Mouse (Mus musculus): ENCODE data around the gene Gltp. TPM values are rescaled to one million over a fixed set of nuclear protein-coding genes. Genes with fewer than 3 reads are reported as not detected.

Gltp gene
- polyA plus RNA-seq, 1 experiment = 327 TPM

DNA sequence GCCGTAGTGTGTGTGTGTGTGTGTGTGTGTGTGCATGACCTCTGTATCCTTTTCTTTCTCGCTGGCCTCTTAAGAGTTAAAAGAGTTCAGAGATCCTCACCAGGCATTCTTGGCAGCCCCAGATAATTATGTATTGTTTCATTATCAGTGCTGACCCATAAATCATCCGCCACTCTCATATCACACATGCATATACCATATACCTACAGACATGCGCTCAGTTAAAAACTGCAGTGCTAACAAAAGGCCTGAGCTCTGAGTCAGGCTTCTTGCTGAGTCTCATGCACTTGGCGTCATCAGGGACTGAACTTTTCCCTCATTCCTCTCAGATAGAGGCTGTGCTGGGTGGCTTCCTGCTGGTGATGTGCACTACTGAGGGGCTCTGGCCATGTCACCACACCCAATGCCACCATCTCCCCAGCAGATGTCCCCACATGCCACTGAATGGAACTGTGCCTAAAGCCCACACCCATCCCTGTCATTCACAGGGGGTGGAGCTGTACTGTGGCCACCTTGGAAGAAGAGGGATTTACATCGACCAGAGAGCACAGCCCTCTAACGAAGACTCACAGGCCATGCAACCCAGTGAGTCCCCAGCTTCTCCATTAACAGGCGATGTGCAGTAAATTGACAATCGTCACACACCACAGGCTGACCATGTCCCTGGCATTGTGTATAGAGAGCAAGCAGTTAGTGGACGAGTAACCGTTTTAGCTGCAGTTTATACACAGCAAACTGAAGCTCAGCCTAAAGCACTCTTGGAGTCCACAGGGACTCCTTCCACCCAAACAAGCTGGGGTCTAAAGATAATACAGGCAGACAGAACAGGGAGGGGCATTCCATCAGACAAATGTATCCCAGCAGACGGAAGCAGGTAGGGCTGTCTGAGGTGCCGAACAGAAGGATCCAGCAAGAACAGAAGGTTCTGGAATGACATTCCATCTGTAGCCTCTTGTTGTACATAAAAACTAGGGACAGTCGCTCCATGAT is 11.9 kb upstream of the Gltp start:
- no peak overlapping the region for H3K27ac ChIP-seq (ENCODE audit: insufficient read depth, low read depth, low read length)
- H3K27me3 ChIP-seq (ENCODE audit: control insufficient read depth, insufficient read depth, low read length) = no peaks in the 10 kb centered on the region
- WGBS = 48% methylated on average over 14 of the region's 14 CpGs
- H3K36me3 ChIP-seq (ENCODE audit: control insufficient read depth, insufficient read depth, low read length) = no peaks in the 10 kb centered on the region
- TF ChIP-seq CTCF (IDR thresholded peaks at IDR 0.05; ENCODE audit: extremely low read depth, insufficient read length, insufficient replicate concordance, low read depth, low read length) (peak; percentile 40; the same call in 1 of the 2 replicates), POLR2A (IDR thresholded peaks at IDR 0.05; ENCODE audit: low read depth, low read length) (no peak)
- no peak overlapping the region for H3K4me3 ChIP-seq (ENCODE audit: low read depth, low read length)
- no peaks in the 10 kb centered on the region for H3K4me1 ChIP-seq (ENCODE audit: control insufficient read depth, insufficient read depth, insufficient read length, low read length)

GRCm38 (mm10) chr5:114699015-114699414 is 8.2 kb upstream of the Gltp start:
- Histone ChIP-seq H3K27ac (ENCODE audit: insufficient read depth, low read depth, low read length) (no peak overlapping the region), H3K36me3 (ENCODE audit: control insufficient read depth, insufficient read depth, low read length) (no peaks in the 10 kb centered on the region), H3K4me1 (ENCODE audit: control insufficient read depth, insufficient read depth, insufficient read length, low read length) (no peaks in the 10 kb centered on the region), H3K27me3 (ENCODE audit: control insufficient read depth, insufficient read depth, low read length) (no peaks in the 10 kb centered on the region), H3K4me3 (ENCODE audit: low read depth, low read length) (no peak overlapping the region)
- TF ChIP-seq CTCF (IDR thresholded peaks at IDR 0.05; ENCODE audit: extremely low read depth, insufficient read length, insufficient replicate concordance, low read depth, low read length) (no peak), POLR2A (IDR thresholded peaks at IDR 0.05; ENCODE audit: low read depth, low read length) (no peak)
- WGBS = 33% methylated on average over 7 of the region's 7 CpGs

DNA sequence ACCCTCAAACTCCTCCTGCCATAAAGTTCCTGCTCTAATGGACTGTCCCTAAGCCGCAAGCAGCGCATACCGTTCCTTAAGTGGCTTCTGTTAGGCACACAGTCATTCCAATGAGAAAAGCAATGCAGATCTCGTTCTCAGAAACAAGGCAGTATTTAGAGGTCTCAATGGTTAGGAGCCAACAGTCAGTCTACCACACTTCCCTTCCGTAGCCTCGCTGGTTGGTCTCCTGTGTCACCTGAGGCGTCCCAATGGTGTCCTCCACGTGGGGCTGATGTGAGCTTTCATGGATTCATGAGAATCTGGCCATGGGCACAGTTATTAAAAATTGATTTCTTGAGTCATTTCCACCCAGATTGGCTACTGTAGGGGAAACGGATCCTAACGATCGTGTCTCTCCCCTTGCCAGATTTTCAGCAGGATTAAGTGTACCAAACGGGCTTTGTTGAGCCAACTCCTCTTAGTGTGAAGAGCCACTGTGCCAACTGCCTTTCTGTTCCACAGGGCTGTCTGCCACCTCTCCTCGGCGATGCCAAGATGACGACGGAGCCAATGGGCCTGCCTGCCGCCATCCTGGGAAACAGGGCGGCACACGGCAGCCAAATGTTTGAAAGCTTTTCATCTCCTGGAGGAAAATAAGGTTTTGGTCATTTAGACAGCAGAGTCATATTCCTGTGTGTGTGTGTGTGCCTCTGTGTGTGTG is 7.4 kb upstream of the Gltp start:
- WGBS = 84% methylated on average over 19 of the region's 19 CpGs
- no peaks in the 10 kb centered on the region for H3K27me3 ChIP-seq (ENCODE audit: control insufficient read depth, insufficient read depth, low read length)
- H3K4me3 ChIP-seq (ENCODE audit: low read depth, low read length) = no peak overlapping the region
- H3K4me1 ChIP-seq (ENCODE audit: control insufficient read depth, insufficient read depth, insufficient read length, low read length) = no peaks in the 10 kb centered on the region
- H3K36me3 ChIP-seq (ENCODE audit: control insufficient read depth, insufficient read depth, low read length) = no peaks in the 10 kb centered on the region
- no peak overlapping the region for H3K27ac ChIP-seq (ENCODE audit: insufficient read depth, low read depth, low read length)
- TF ChIP-seq CTCF (IDR thresholded peaks at IDR 0.05; ENCODE audit: extremely low read depth, insufficient read length, insufficient replicate concordance, low read depth, low read length) (no peak), POLR2A (IDR thresholded peaks at IDR 0.05; ENCODE audit: low read depth, low read length) (no peak)

- Histone ChIP-seq H3K27ac (ENCODE audit: insufficient read depth, low read depth, low read length) (no peak overlapping the region), H3K36me3 (ENCODE audit: control insufficient read depth, insufficient read depth, low read length) (no peaks in the 10 kb centered on the region), H3K4me3 (ENCODE audit: low read depth, low read length) (no peak overlapping the region), H3K4me1 (ENCODE audit: control insufficient read depth, insufficient read depth, insufficient read length, low read length) (no peaks in the 10 kb centered on the region), H3K27me3 (ENCODE audit: control insufficient read depth, insufficient read depth, low read length) (no peaks in the 10 kb centered on the region)
- 75% methylated on average over 17 of the region's 17 CpGs for WGBS
- TF ChIP-seq CTCF (IDR thresholded peaks at IDR 0.05; ENCODE audit: extremely low read depth, insufficient read length, insufficient replicate concordance, low read depth, low read length) (no peak), POLR2A (IDR thresholded peaks at IDR 0.05; ENCODE audit: low read depth, low read length) (no peak)
Observed at GRCm38 (mm10) chr5:114696939-114697338, 6.2 kb upstream of the Gltp start.

- H3K36me3 ChIP-seq (ENCODE audit: control insufficient read depth, insufficient read depth, low read length) = no peaks in the 10 kb centered on the region
- TF ChIP-seq CTCF (IDR thresholded peaks at IDR 0.05; ENCODE audit: extremely low read depth, insufficient read length, insufficient replicate concordance, low read depth, low read length) = no peak
- TF ChIP-seq POLR2A (IDR thresholded peaks at IDR 0.05; ENCODE audit: low read depth, low read length) = no peak
- peaks cover 2% of the 10 kb centered on the region for H3K4me1 ChIP-seq (ENCODE audit: control insufficient read depth, insufficient read depth, insufficient read length, low read length)
- H3K27me3 ChIP-seq (ENCODE audit: control insufficient read depth, insufficient read depth, low read length) = no peaks in the 10 kb centered on the region
- WGBS = 60% methylated on average over 5 of the region's 5 CpGs
- no peak overlapping the region for H3K27ac ChIP-seq (ENCODE audit: insufficient read depth, low read depth, low read length)
- H3K4me3 ChIP-seq (ENCODE audit: low read depth, low read length) = no peak overlapping the region
Observed at GRCm38 (mm10) chr5:114695775-114696174, 5.0 kb upstream of the Gltp start.

DNA sequence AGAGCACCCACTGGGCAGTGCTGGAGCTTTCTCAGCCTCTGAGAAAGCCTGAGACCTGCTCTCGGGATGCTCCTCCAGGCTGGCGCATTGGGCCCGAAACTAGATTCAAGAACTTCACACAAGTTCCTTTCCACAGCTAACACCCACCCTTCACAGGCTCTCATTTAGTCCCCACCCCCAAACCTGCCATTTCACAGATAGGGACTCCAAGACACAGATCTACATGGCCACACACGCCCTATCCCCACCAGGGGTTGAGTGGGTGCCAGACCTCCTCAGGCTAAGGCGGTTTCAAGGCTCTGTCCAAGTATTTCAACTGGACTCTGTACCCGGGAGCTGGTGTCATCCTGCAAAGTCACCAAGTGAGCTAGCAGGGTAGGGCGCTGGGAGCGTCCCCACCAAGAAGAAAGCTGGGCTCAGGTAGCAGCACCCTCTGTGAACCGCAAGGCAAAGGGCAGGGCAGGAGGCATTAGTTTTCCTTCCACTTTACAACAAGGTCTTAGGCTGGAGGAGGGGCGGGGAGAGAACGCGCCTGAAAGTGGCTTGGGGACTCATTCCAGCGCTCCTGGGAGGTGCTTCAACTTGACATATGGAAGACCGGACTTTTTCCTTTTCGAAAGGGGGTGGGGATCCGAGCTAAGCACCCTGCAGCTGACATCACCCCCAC is 951 bp downstream of the Gltp start:
- Histone ChIP-seq H3K4me3 (ENCODE audit: low read depth, low read length) (peak overlapping the region; percentile 91), H3K27me3 (ENCODE audit: control insufficient read depth, insufficient read depth, low read length) (no peaks in the 10 kb centered on the region), H3K27ac (ENCODE audit: insufficient read depth, low read depth, low read length) (peak overlapping the region; percentile 75), H3K36me3 (ENCODE audit: control insufficient read depth, insufficient read depth, low read length) (no peaks in the 10 kb centered on the region), H3K4me1 (ENCODE audit: control insufficient read depth, insufficient read depth, insufficient read length, low read length) (peaks cover 27% of the 10 kb centered on the region)
- TF ChIP-seq POLR2A (IDR thresholded peaks at IDR 0.05; ENCODE audit: low read depth, low read length) = peak; percentile 19
- TF ChIP-seq CTCF (IDR thresholded peaks at IDR 0.05; ENCODE audit: extremely low read depth, insufficient read length, insufficient replicate concordance, low read depth, low read length) = no peak
- 11% methylated on average over 16 of the region's 16 CpGs for WGBS
